Mouse (Mus musculus) activated CD4-positive, CD25-positive, alpha-beta regulatory T cell, adult 4 months (primary cell): ENCODE data around the gene T. TPM values are rescaled to one million over a fixed set of nuclear protein-coding genes. Genes with fewer than 3 reads are reported as not detected.
"Not testable (repeated sequence)": the region's sequence is repeated elsewhere in the genome, so short reads cannot be mapped to it uniquely, and the experiment has no call there.

ENCODE experiments used
- ATAC-seq: one replicate; pipeline ENCODE4 v1.8.0; 2017
- polyA plus RNA-seq, 2 experiments: library from polyadenylated mRNA; unstranded; fragments of 100-300 nt; shearing (Covaris generic); gene quantifications; one replicate each; pipeline ENCODE4 v1.2.1; 2017

The T gene
- polyA plus RNA-seq: not detected

DNA sequence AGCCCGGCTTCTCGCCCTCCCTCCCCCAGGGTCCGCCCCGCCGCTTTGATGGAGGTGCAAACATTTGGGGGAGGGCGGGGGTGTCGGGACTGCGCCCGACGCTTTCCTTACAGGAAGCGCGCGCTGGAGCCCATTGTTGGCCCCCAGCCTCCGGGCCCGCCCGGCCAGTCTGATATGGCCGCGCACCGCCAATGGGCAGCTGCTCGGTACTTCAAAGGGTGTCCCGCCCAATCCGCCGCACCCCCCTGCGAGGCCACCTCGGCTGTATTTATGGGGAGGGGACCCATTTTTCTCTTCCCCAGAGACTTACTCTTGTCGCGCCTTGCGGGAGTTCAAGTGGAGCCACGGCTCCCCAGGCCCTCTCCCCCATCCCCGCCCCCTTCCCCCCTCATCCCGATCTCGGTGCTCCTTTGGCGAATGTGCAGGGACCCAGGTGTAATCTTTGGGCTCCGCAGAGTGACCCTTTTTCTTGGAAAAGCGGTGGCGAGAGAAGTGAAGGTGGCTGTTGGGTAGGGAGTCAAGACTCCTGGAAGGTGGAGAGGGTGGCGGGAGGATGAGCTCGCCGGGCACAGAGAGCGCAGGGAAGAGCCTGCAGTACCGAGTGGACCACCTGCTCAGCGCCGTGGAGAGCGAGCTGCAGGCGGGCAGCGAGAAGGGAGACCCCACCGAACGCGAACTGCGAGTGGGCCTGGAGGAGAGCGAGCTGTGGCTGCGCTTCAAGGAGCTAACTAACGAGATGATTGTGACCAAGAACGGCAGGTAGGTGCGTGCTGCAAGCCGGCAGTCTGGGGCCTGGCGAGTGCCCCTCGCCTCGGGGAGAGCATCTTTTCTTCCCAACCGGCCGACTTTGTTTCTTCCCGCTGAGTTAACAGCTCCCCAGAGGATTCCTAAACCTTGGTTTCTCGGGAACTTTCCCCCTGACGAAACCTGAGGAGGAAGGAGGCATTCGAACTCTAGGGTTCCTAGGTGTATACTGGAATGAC, at the start of gene T:
TSS of gene T (plus strand) at position 446 of the 983 bp plus-strand sequence.
- no peak for ATAC-seq

GRCm38 (mm10) chr17:8385441-8385840, 48.8 kb upstream of the T start:
- no peak for ATAC-seq

DNA sequence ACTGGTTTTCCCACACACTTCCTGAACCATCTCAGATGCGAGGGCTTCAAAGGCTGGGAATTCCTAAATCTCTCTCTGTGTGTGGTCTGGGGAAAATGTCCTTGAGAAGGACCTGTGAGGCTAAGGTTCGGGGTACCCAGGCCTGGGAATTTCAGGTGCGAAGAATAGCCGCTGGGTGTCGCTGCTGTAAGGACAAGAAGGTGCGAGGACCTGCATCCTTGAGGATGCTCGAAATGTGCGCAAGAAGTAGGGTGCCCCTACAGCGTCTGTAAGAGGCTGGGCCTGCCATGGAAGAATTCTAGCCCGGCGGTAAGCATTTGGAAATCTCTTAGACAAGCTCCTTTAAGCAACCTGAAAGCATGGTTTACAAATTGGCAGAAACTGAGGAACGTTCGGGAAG, 45.8 kb upstream of the T start:
- ATAC-seq: peak; percentile 48

GRCm38 (mm10) chr17:8388990-8389789, 45.0 kb upstream of the T start:
- ATAC-seq: peak; percentile 86

- ATAC-seq: no peak
Observed at GRCm38 (mm10) chr17:8389790-8390095, 44.5 kb upstream of the T start.

DNA sequence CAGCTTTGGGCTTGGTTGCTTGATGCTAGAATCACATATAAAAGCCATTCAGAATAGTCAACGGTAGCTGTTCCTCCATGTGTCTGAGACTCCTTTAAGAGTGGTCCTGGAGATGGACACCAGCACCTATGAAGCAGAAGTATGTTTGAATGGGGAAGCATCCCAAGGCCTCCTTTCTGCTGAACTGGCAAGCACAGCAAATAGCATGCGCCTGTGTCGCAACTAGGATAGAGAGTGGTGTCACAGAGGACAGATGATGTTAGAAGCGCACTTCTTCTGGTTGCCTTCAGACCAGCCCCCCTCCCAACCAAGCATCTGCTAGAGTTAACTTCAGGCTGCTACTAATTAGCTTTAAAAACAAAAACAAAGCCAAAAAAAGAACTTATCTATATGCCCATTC, 43.7 kb upstream of the T start:
- ATAC-seq: no peak

DNA sequence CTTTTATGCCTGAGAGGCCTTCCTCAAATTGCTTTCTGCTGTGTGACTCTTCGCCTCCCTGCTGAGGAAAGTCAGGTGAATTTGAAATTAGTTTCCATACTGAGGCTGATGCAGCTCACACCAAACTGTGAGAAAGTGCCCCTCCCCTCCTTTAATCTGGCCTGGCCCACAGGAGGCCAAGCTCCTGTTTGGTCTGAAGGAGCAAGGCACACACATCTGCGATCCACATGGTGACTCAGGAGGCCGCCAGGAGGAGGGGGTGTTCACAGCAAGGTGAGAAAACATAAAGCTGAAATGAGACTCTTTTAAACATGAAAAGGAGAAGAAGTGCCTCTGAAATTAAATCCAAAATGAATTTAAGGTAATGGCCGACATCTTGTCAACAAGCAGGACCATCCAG, 37.9 kb upstream of the T start:
- ATAC-seq: no peak

- no peak for ATAC-seq
Observed at GRCm38 (mm10) chr17:8397946-8398345, 36.3 kb upstream of the T start.

GRCm38 (mm10) chr17:8403932-8404331, 30.3 kb upstream of the T start:
- ATAC-seq: not testable (repeated sequence)

DNA sequence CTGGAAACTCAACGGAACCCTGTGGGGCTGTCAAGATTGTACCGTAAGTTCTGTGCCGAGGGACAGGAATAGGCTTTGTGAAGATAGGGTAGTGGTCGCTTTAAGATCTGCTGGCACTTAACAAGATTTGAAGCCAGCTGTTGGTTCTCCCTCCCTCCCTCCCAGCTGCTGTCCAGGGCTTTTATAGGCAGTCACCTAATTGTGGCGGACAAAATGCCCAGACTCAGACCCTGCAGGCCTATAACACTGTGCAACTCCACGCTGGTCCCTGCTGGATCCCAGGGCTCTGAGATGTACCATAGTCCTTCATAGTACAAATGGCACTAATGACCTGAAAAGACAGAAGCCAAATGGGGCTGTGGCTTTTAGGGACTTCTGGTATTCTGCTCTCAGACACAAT, 27.9 kb upstream of the T start:
- ATAC-seq: no peak

GRCm38 (mm10) chr17:8408002-8408401, 26.2 kb upstream of the T start:
- not testable (repeated sequence) for ATAC-seq

- no peak for ATAC-seq
Observed at GRCm38 (mm10) chr17:8408589-8409295, 25.5 kb upstream of the T start.

DNA sequence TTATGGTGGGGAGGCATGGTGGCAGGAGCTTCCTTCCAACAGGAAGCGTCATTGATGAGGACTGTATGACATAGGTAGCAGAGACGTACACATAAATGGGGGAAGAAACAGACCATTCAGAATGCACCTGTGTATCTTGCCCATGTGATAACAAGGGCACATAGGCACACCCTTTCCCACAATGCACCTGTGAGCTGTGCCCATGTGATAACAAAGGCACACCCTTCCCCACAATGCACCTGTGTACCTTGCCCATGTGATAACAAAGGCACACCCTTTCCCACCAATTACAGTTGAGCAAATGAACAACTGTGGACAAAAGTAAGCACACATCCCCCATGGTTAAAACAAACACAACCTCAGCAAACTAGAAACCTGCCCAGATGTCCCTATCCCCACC, 23.9 kb upstream of the T start:
- ATAC-seq: no peak

DNA sequence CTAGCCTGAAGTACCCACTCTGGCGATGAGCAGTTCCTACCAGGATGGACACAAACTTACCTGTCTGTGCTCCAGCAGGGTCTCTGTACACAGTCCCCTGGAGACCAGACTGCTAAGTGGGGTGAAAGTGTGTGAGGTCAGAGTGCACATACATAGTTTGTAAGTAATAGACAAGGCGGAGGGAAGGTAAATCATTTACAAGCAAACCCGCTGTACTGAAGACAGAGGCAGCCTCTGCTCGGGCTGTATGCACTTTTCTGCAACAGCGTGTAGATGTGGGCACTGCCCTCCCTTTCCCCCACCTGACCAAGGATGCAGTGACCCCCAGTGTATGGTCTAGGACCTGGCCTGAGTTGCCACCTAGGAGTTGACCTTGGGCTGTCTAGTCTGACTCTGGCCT, 20.6 kb upstream of the T start:
- ATAC-seq: no peak

- no peak for ATAC-seq
Observed at GRCm38 (mm10) chr17:8415533-8415932, 18.7 kb upstream of the T start.

DNA sequence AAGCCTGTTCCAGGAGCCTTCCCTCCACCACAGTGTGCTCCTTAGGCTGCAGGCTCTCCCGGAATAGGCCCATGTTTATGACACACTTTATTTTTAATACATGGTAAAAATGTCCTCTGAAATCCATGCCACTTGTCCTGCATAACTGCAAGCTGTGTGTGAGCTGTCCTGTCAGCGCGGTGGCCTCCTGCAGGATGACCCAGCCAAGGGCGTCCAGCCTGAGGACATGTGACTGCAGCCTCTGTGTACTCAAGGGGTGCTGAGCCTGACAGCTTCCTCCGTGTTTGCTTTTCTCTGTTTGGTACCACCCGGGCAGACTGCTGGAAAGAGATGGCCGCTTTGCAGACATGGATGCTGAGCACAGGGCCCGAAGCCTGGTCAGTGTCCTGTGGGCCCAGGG, 17.4 kb upstream of the T start:
- no peak for ATAC-seq

DNA sequence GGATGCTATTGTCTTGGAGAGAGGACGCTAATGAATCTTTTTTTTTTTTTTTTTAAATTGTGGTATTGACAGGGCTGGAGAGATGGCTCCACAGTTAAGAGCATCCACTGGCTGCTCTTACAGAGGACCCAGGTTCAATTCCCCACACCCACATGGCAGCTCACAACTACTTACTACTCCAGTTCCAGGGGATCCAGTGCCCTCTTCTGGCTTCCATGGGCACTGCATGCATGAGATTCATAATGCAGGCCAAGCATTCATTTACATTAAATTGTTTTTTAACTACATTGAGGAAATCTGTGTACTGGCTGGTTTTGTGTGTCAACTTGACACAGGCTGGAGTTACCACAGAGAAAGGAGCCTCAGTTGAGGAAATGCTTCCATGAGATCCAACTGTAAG, 13.5 kb upstream of the T start:
- no peak for ATAC-seq

GRCm38 (mm10) chr17:8421517-8421916, 12.7 kb upstream of the T start:
- ATAC-seq: no peak

GRCm38 (mm10) chr17:8423283-8423682, 10.9 kb upstream of the T start:
- ATAC-seq: no peak

DNA sequence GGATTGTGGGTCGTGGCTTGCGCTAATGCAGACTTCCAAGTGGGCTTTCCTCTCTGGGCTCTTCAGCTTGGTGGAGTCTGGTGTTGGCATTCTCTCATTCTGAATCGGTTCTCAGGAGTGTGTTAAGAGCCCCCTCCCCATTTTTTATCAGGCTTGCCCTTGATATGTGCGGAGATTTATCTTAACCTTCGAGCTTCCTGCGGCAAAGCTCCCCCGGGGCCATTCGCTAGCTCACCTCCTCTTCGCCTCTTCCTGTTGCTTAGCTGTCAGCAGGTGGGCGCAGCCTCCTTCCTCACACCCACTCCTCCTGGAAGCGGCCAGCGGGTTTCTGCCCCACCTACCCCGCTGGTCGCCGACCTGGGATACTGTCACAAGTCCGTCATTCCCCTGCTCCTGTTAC, 4.8 kb upstream of the T start:
- no peak for ATAC-seq

- ATAC-seq: no peak
Observed at GRCm38 (mm10) chr17:8429896-8430295, 4.3 kb upstream of the T start.

GRCm38 (mm10) chr17:8432179-8432800, 1.9 kb upstream of the T start:
- no peak for ATAC-seq
